Mouse (Mus musculus) testis, postnatal 10 days (tissue): Measurements from ENCODE around the gene Zscan26.
A peak's percentile ranks its signal among the peaks of the same experiment; 100 is the strongest.

Experiments
- DNase-seq: peaks from one replicate; pipeline ENCODE4 v3.0.0; 2021; ENCODE audit warnings: low spot score

The Zscan26 gene

GRCm38 (mm10) chr13:21423301-21423700, 30.2 kb downstream of the Zscan26 start:
- no peak for DNase-seq

DNA sequence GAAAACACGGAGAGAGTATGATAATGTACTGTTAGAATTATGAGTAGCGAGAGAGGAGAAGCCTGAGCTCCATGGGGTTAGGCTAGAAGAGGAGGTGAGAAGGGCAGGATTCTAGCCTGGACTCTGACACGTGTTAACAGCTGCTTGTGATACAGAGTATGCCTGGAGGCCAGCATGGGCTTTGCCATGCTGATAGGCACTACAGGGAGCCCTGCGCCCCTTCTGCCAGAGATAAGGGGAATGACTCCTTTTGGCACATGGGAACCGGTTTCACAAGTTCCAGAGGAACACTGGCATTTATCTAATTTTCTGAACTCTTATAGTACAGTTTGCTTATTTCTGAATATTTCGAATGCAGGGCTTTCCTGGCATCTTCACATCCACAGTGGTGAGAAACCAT, 34.7 kb downstream of the Zscan26 start:
- DNase-seq = no peak

DNA sequence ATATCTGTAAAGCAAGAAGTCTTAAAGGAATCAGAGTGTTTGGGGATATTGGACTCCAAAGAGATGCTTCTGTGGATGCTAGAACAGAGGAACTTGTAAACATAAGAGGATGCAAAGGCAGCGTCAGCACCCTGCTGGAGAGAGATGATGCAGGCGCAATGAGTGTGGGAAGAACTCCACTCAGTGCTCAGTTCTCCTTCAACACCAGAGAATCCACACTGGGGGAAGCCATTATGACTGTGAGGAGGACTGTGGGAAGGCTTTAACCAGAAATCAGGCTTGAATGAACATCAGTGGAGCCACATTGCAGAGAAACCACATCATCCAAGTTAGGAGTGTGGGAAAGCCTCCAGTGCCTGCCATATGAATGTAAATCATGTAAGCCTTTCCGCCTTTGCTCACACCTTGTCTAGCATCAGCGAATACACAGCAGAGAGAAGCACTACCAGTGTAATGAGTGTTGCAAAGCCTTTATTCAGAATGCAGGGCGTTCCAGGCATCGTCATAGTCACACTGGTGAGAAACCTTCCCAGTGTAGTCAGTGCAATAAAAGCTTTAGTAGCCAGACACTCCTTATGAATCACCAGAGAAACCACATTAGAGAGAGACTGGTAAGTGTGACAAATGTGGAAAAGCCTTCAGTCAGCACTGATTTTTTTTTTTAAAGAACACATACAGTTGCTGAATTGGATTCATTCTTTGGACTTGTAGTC, 36.1 kb downstream of the Zscan26 start:
- no peak for DNase-seq

DNA sequence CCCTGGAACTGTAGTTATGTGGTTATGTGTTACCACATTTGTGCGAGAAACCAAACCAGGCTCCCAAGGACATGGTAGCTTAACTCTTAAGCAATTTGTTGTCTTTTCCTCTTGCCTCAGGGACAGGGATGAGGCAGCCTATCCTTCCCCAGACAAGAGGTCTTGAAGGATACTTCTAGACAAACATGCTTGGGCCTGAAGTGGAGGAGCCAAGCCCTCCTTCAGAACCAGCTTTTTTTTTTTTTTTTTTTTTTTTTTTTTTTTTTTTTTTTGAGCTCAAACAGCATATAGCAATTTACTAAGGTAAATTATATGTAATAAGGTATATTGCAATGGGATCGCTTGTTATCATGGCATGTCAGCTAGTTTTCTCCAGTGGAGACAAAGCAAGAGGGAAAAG, 37.8 kb downstream of the Zscan26 start:
- no peak for DNase-seq

DNA sequence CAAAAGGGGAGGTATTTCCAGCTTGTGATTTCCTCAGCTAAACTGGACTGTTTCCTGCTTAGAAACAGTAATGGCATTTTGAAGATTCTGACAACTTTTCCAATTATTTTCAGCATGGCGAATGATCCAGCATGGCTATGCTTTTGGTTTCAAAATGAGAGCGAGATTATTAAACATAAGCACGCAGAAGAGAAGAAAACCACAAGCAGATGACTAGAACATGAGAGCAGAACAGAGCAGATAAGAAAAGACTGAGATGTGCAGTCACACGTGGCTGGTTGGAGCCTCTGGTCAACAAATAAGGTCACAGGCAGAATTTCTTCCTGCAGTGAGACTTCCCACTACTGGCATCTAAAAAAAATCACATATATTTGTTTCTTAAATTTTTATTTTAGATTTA, 38.3 kb downstream of the Zscan26 start:
- DNase-seq = no peak

DNA sequence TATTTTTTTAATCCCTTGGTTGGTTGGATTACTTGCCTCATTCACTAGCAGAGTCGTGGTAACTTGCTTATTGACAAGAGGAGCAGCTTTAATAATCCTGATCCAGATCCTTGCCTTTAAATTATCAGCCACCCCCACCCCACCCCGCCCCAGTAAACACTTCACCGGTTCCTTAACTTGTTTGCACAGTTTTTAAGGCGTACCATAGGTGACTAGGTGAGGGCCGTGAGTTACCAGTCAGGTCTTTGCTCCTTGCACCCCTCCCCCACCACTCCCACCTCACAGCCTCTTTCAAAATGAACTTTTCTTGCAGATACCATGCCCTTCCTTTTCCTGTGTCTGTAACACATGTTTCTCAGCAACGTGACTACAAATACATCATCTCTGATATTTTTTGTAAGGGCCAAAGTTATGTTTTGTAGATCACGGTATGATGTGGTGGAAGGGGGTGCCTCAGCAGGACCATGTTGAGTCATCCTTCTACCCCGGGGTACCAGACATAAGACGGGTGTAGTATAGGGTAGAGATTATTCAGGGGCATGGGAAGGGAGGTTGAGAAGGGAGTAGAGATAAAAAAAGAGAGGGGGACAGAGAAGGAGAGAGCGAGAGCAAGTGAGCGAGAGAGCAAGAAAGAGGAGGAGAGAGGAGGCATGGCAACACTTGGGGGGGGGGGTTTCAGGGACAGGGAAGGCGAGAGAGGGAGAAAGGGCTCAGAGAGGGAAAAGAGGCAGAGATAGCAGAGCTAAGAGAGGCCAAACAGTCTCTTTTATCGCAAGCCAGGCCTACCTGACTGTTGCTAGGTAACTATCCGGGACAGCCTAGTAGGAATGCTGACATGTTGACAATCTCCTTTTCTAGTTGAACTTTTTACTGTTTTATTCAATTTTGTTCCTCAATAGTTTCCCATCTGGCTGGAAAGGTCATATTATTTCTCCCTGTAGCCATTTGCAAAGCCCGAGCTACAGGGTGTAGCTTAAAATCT, 39.0 kb downstream of the Zscan26 start:
- DNase-seq = no peak

DNA sequence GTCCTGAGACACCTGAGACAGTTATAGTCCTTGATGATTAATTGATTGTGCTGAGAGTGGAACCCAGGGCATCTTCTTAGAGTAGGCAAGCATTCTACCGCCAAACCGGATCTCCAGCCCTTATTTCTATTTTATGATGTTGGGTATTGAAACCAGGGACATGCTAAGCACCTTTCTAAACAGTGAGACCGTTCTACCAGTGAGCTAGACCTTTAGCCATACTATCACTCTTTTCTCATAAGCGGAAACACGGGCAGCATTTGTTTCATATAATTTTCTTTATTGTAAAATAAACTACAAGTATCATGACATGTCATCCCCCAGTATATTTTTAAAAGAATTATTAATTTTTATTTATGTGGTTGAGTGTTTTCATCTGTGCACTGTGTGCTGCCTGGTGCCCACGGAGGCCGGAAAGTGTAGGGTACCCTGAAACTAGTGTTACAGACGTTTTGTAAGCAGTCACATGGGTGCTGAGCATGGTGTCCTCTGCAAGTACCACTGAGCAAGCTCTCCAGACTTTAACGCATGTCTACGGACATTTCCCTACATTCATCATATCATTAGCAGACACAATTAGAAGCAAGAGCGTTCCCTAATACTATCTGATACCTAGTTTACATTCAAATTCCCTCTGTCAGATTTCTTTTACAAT, 44.6 kb downstream of the Zscan26 start:
- DNase-seq = no peak

DNA sequence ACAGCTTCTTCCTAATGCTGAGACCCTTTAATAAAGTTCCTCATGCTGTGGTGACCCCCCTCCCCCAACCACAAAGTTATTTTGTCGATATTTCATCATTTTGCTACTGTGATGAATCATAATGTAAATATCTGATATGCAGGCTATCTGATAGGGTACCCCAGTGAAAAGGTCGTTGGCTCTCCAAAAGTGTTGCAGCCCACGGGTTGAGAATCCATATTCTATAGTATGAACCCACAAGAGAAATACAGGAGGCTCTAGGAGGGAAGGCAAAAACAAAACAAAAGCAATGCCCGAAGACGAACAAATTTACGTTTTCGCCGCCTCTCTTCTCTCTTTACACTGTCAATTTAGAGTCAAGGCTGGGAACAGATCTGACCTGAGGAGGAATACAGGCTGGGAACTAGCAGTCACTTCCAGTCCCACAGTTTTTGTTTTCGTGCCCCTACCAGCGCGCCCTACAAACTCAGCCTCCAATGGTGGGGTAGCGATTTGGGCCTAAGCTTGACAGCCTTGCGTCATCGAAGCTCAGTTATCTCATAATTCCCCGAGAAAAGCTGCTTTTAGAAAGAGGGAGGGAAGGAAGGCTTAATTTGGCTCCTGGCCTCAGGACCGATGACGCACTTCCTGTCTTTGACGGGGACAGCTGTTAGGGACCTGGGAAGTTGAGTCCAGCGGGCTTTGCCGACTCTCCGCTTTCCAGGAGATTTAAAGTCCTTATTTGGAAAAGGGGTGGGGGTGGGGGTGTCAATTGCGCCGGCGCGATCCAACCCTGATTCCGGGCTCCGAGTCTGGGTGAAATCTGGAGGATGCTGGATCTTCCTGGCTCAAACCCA, 45.3 kb downstream of the Zscan26 start:
- peak; percentile 77 for DNase-seq

- DNase-seq = no peak
Observed at GRCm38 (mm10) chr13:21407341-21407740, 46.2 kb downstream of the Zscan26 start.

- no peak for DNase-seq
Observed at GRCm38 (mm10) chr13:21402848-21403247, 50.7 kb downstream of the Zscan26 start.

GRCm38 (mm10) chr13:21402287-21402846, 51.2 kb downstream of the Zscan26 start, which contains the start of gene Zkscan3:
TSS of gene Zkscan3 (minus strand) at chr13:21402755.
- DNase-seq = peak; percentile 93

DNA sequence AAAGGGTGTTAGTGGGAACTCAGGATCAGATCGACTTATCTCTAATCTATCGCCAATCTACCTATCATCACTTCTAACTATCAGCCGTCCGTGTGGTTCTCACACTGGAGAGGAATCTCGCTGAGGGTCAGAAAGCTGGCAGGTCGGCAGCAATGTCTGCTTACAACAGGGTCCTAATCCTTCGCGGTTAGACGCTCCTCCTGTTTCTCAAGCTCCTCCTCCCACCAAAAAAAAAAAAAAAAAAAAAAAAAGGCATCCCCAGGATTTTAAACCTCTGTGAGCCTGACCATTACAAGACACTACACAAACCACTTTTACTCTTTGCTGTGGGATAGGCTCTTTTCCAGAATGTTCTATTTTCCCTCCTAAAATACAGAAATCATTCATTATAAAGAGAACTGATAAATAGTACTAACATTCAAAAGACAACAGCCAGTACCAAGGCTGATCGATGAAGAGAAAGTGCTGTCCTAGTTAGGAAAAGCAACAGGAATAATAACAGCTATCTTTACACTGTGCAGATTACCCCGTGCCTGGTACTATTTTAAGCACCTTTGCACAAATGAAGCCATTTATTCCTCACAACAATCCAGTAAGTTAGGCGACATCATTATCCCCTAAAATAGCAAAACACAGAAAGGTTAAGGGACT, 51.8 kb downstream of the Zscan26 start:
- DNase-seq = no peak

DNA sequence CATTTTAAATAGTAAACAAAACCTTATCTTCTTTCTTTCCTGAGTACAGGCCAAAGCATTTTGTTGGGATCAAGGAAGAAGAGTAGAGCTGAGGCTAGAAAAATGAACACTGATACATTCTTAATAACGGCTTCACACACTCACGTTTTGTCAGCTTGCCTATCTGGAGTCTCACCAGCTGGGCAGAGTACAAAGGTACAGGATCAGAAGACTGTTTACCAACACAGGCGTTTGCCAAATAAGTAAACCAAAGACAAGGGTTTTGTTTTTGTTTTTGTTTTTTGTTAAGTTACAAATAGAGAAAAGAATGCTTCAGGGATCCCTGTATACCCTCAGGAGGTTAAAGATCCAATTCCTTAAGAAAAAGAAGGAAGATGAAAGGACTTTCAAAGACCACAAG, 52.4 kb downstream of the Zscan26 start:
- DNase-seq = no peak

DNA sequence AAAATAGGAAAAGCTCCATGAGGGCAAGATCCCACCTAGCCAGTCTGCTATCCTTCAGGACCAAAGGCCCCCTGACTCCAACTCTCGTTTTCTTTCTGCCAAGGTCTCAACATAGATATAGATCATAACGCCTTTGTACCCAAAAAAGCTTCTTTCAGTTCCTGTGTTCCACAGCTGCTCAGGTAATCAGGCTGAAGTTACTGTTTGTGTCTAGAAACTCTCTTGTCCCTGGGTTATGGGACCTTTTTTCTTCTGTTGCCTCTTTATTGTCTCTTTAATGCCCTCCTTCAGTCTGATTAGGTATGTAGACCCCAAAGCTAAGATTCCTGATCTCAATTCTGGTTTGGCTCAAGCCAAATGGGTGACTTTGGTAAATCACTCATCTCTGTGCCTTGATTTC, 56.0 kb downstream of the Zscan26 start:
- DNase-seq = no peak

DNA sequence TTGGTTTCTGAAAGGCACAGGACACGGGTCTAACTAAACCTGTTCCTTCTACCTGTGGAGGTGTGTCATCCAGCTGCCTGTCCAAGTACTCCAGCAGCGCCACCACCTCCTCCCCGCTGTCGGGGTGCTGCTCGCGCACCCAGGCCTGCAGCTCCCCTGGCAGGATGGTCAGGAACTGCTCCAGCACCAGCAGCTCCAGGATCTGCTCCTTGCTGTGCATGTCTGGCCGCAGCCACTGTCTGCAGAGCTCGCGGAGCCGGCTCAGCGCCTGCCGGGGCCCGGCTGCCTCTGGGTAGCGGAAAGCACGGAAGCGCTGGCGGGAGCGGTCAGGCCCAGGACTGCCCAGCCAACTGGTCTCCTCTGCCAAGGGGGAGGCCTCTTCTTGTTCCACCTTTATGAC, 57.5 kb downstream of the Zscan26 start:
- peak; percentile 44 for DNase-seq

- DNase-seq = no peak
Observed at GRCm38 (mm10) chr13:21395623-21396022, 57.9 kb downstream of the Zscan26 start.

- no peak for DNase-seq
Observed at GRCm38 (mm10) chr13:21395211-21395610, 58.3 kb downstream of the Zscan26 start.
